Mouse (Mus musculus) B cell, adult 2 months (primary cell): ENCODE data around the gene 4930402H24Rik.

Experiments
- DNase-seq, 2 experiments: peaks; one replicate each; pipeline ENCODE4 v3.0.0; 2022

The 4930402H24Rik gene

GRCm38 (mm10) chr2:130728906-130729585, 177.2 kb downstream of the 4930402H24Rik start:
- DNase-seq: no peak

- DNase-seq: no peak
Observed at GRCm38 (mm10) chr2:130727752-130728151, 178.5 kb downstream of the 4930402H24Rik start.

GRCm38 (mm10) chr2:130724369-130724768, 181.8 kb downstream of the 4930402H24Rik start:
- DNase-seq: no peak

GRCm38 (mm10) chr2:130717951-130718350, 188.3 kb downstream of the 4930402H24Rik start:
- DNase-seq: no peak

GRCm38 (mm10) chr2:130707057-130707456, 199.1 kb downstream of the 4930402H24Rik start:
- DNase-seq: no peak

- no peak for DNase-seq
Observed at GRCm38 (mm10) chr2:130706602-130707001, 199.6 kb downstream of the 4930402H24Rik start.

GRCm38 (mm10) chr2:130705178-130705577, 201.0 kb downstream of the 4930402H24Rik start:
- no peak for DNase-seq

GRCm38 (mm10) chr2:130704040-130705001, 201.9 kb downstream of the 4930402H24Rik start:
- no peak for DNase-seq

- no peak for DNase-seq
Observed at GRCm38 (mm10) chr2:130697821-130698266, 208.4 kb downstream of the 4930402H24Rik start.

GRCm38 (mm10) chr2:130697153-130697810, 208.9 kb downstream of the 4930402H24Rik start, which contains the start of gene Slc4a11:
TSS of gene Slc4a11 (minus strand) at chr2:130697519.
- DNase-seq: peak; percentile 83

GRCm38 (mm10) chr2:130696700-130697152, 209.5 kb downstream of the 4930402H24Rik start:
- peak; percentile 42 to 47 for DNase-seq

- DNase-seq: no peak
Observed at GRCm38 (mm10) chr2:130693563-130693962, 212.6 kb downstream of the 4930402H24Rik start.

- DNase-seq: no peak
Observed at GRCm38 (mm10) chr2:130689011-130689410, 217.2 kb downstream of the 4930402H24Rik start.

GRCm38 (mm10) chr2:130685426-130685825, 220.8 kb downstream of the 4930402H24Rik start:
- DNase-seq: no peak

- DNase-seq: no peak
Observed at GRCm38 (mm10) chr2:130681531-130681930, 224.7 kb downstream of the 4930402H24Rik start.

- no peak for DNase-seq
Observed at GRCm38 (mm10) chr2:130679899-130680298, 226.3 kb downstream of the 4930402H24Rik start.

GRCm38 (mm10) chr2:130679154-130679553, 227.1 kb downstream of the 4930402H24Rik start:
- no peak for DNase-seq

- DNase-seq: no peak
Observed at GRCm38 (mm10) chr2:130677211-130677610, 229.0 kb downstream of the 4930402H24Rik start.

- DNase-seq: peak; percentile 85
Observed at GRCm38 (mm10) chr2:130667559-130667958, 238.6 kb downstream of the 4930402H24Rik start, which contains the start of gene Itpa. TSS of gene Itpa (plus strand) at chr2:130667610.

GRCm38 (mm10) chr2:130664102-130664701, 242.0 kb downstream of the 4930402H24Rik start, which contains the start of gene Ddrgk1:
TSS of gene Ddrgk1 (minus strand) at chr2:130664659.
- peak; percentile 89 to 91 for DNase-seq

- no peak for DNase-seq
Observed at GRCm38 (mm10) chr2:130663342-130663741, 242.9 kb downstream of the 4930402H24Rik start.

- DNase-seq: no peak
Observed at GRCm38 (mm10) chr2:130658530-130658929, 247.7 kb downstream of the 4930402H24Rik start.
